Mouse (Mus musculus): ENCODE results near the gene Ahnak. TPM values are rescaled to one million over a fixed set of nuclear protein-coding genes. Genes with fewer than 3 reads are reported as not detected.
A peak's percentile ranks its signal among the peaks of the same experiment; 100 is the strongest.

The Ahnak gene
- total RNA-seq, 1 experiment: 155 TPM

GRCm38 (mm10) chr19:9074424-9074823 lies 85.3 kb downstream of the Ahnak start:
- in situ Hi-C loops (cut with MboI; ENCODE audit: low sequenced_read_pairs in 2 of 2, unreplicated experiment in 2 of 2): no loop called here
- Histone ChIP-seq H3K9me3 (ENCODE audit: control insufficient read depth, insufficient read depth, low read depth, low read length) (no peaks in the 10 kb centered on the region), H3K36me3 (ENCODE audit: control insufficient read depth, insufficient read depth, low read length, poor library complexity, severe bottlenecking) (no peaks in the 10 kb centered on the region), H3K9ac (ENCODE audit: insufficient read depth, low read depth, low read length, poor library complexity, severe bottlenecking) (no peak overlapping the region), H3K27ac (ENCODE audit: insufficient read depth, low read depth, low read length, poor library complexity, severe bottlenecking) (no peak overlapping the region), H3K4me1 (ENCODE audit: control insufficient read depth in 2 of 2, insufficient read depth in 2 of 2, low read length in 2 of 2, poor library complexity in 1 of 2) (peaks cover 6 to 25% of the 10 kb centered on the region in 2 experiments; a peak in 2 of 4 replicates), H3K4me3 (ENCODE audit: insufficient read depth in 1 of 2, low read depth in 1 of 2, low read length in 2 of 2, poor library complexity in 1 of 2, severe bottlenecking in 1 of 2) (no peak overlapping the region)
- TF ChIP-seq MAFK (IDR thresholded peaks at IDR 0.05; ENCODE audit: insufficient read depth, low read depth, low read length) (no peak), ZNF384 (IDR thresholded peaks at IDR 0.05; ENCODE audit: low read depth, low read length) (no peak), HCFC1 (IDR thresholded peaks at IDR 0.05; ENCODE audit: borderline replicate concordance, insufficient read depth, low read length) (no peak), ZC3H11A (IDR thresholded peaks at IDR 0.05; ENCODE audit: borderline replicate concordance, low read depth, low read length) (no peak), CHD2 (IDR thresholded peaks at IDR 0.05; ENCODE audit: low read depth, low read length) (no peak)
- DNase-seq (ENCODE audit: low read depth, low spot score): no peak

DNA sequence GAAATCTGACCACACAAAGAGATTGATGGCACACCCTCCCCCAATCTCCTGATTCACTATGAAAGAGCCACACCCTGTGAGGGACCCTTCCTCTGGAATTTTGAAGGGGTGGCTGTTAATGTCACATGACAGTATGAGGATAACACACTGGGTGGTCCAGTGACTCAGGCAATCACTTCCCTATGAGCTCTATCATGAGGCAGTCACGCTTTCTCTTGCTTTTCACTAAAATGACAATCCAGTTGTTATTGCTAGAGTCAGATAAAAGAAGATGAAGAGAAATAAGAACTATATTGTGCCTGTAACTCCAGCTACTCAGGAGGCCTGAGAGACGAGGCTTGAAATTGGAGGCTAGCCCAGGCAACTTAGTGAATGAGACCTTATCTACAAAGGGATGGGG lies 86.5 kb downstream of the Ahnak start:
- Histone ChIP-seq H3K4me3 (ENCODE audit: insufficient read depth in 1 of 2, low read depth in 1 of 2, low read length in 2 of 2, poor library complexity in 1 of 2, severe bottlenecking in 1 of 2) (no peak overlapping the region), H3K9me3 (ENCODE audit: control insufficient read depth, insufficient read depth, low read depth, low read length) (no peaks in the 10 kb centered on the region), H3K9ac (ENCODE audit: insufficient read depth, low read depth, low read length, poor library complexity, severe bottlenecking) (no peak overlapping the region), H3K27ac (ENCODE audit: insufficient read depth, low read depth, low read length, poor library complexity, severe bottlenecking) (peak overlapping the region; percentile 23; the same call in 1 of the 2 replicates), H3K36me3 (ENCODE audit: control insufficient read depth, insufficient read depth, low read length, poor library complexity, severe bottlenecking) (no peaks in the 10 kb centered on the region), H3K4me1 (ENCODE audit: control insufficient read depth in 2 of 2, insufficient read depth in 2 of 2, low read length in 2 of 2, poor library complexity in 1 of 2) (peaks cover 6 to 25% of the 10 kb centered on the region in 2 experiments; a peak in 2 of 4 replicates)
- TF ChIP-seq ZC3H11A (IDR thresholded peaks at IDR 0.05; ENCODE audit: borderline replicate concordance, low read depth, low read length) (no peak), MAFK (IDR thresholded peaks at IDR 0.05; ENCODE audit: insufficient read depth, low read depth, low read length) (peak; percentile 60; the same call in 1 of the 2 replicates), HCFC1 (IDR thresholded peaks at IDR 0.05; ENCODE audit: borderline replicate concordance, insufficient read depth, low read length) (no peak), CHD2 (IDR thresholded peaks at IDR 0.05; ENCODE audit: low read depth, low read length) (no peak), ZNF384 (IDR thresholded peaks at IDR 0.05; ENCODE audit: low read depth, low read length) (no peak)
- in situ Hi-C loops (cut with MboI; ENCODE audit: low sequenced_read_pairs in 2 of 2, unreplicated experiment in 2 of 2): loop anchor here in 1 of 2 experiments (25.0 kb wide), 2 partner anchors 88 to 213 kb away; partner anchors contain the start of genes Ahnak, Lrrn4cl and Ubxn1
- DNase-seq (ENCODE audit: low read depth, low spot score): no peak

GRCm38 (mm10) chr19:9076035-9076434 lies 87.0 kb downstream of the Ahnak start:
- in situ Hi-C loops (cut with MboI; ENCODE audit: low sequenced_read_pairs in 2 of 2, unreplicated experiment in 2 of 2): loop anchor here in 1 of 2 experiments (25.0 kb wide), 2 partner anchors 89 to 214 kb away; partner anchors contain the start of genes Ahnak, Lrrn4cl and Ubxn1
- no peaks in the 10 kb centered on the region for H3K9me3 ChIP-seq (ENCODE audit: control insufficient read depth, insufficient read depth, low read depth, low read length)
- TF ChIP-seq MAFK (IDR thresholded peaks at IDR 0.05; ENCODE audit: insufficient read depth, low read depth, low read length) (no peak), ZNF384 (IDR thresholded peaks at IDR 0.05; ENCODE audit: low read depth, low read length) (no peak), ZC3H11A (IDR thresholded peaks at IDR 0.05; ENCODE audit: borderline replicate concordance, low read depth, low read length) (no peak), HCFC1 (IDR thresholded peaks at IDR 0.05; ENCODE audit: borderline replicate concordance, insufficient read depth, low read length) (no peak), CHD2 (IDR thresholded peaks at IDR 0.05; ENCODE audit: low read depth, low read length) (no peak)
- peak overlapping the region; percentile 23; the same call in 1 of the 2 replicates for H3K27ac ChIP-seq (ENCODE audit: insufficient read depth, low read depth, low read length, poor library complexity, severe bottlenecking)
- H3K9ac ChIP-seq (ENCODE audit: insufficient read depth, low read depth, low read length, poor library complexity, severe bottlenecking): no peak overlapping the region
- H3K36me3 ChIP-seq (ENCODE audit: control insufficient read depth, insufficient read depth, low read length, poor library complexity, severe bottlenecking): no peaks in the 10 kb centered on the region
- peaks cover 6 to 25% of the 10 kb centered on the region in 2 experiments; a peak in 2 of 4 replicates for H3K4me1 ChIP-seq (ENCODE audit: control insufficient read depth in 2 of 2, insufficient read depth in 2 of 2, low read length in 2 of 2, poor library complexity in 1 of 2)
- DNase-seq (ENCODE audit: low read depth, low spot score): no peak
- H3K4me3 ChIP-seq (ENCODE audit: insufficient read depth in 1 of 2, low read depth in 1 of 2, low read length in 2 of 2, poor library complexity in 1 of 2, severe bottlenecking in 1 of 2): no peak overlapping the region

GRCm38 (mm10) chr19:9076982-9077660 lies 88.0 kb downstream of the Ahnak start:
- H3K4me3 ChIP-seq (ENCODE audit: insufficient read depth in 1 of 2, low read depth in 1 of 2, low read length in 2 of 2, poor library complexity in 1 of 2, severe bottlenecking in 1 of 2): no peak overlapping the region
- TF ChIP-seq ZNF384 (IDR thresholded peaks at IDR 0.05; ENCODE audit: low read depth, low read length) (no peak), MAFK (IDR thresholded peaks at IDR 0.05; ENCODE audit: insufficient read depth, low read depth, low read length) (no peak), ZC3H11A (IDR thresholded peaks at IDR 0.05; ENCODE audit: borderline replicate concordance, low read depth, low read length) (no peak), CHD2 (IDR thresholded peaks at IDR 0.05; ENCODE audit: low read depth, low read length) (no peak), HCFC1 (IDR thresholded peaks at IDR 0.05; ENCODE audit: borderline replicate concordance, insufficient read depth, low read length) (no peak)
- no peaks in the 10 kb centered on the region for H3K36me3 ChIP-seq (ENCODE audit: control insufficient read depth, insufficient read depth, low read length, poor library complexity, severe bottlenecking)
- in situ Hi-C loops (cut with MboI; ENCODE audit: low sequenced_read_pairs in 2 of 2, unreplicated experiment in 2 of 2): loop anchor here in 1 of 2 experiments (25.0 kb wide), 2 partner anchors 90 to 215 kb away; partner anchors contain the start of genes Ahnak, Lrrn4cl and Ubxn1
- no peak overlapping the region for H3K27ac ChIP-seq (ENCODE audit: insufficient read depth, low read depth, low read length, poor library complexity, severe bottlenecking)
- DNase-seq (ENCODE audit: low read depth, low spot score): no peak
- H3K9ac ChIP-seq (ENCODE audit: insufficient read depth, low read depth, low read length, poor library complexity, severe bottlenecking): no peak overlapping the region
- H3K9me3 ChIP-seq (ENCODE audit: control insufficient read depth, insufficient read depth, low read depth, low read length): no peaks in the 10 kb centered on the region
- H3K4me1 ChIP-seq (ENCODE audit: control insufficient read depth in 2 of 2, insufficient read depth in 2 of 2, low read length in 2 of 2, poor library complexity in 1 of 2): peaks cover 9 to 30% of the 10 kb centered on the region in 2 experiments; a peak in 2 of 4 replicates

All from ES-E14 (cell line).